Mouse (Mus musculus): ENCODE data around the gene Ip6k1. TPM values are rescaled to one million over a fixed set of nuclear protein-coding genes. Genes with fewer than 3 reads are reported as not detected.

The Ip6k1 gene
- total RNA-seq, 2 experiments from 2014 or later: 30.6 to 36.9 TPM

DNA sequence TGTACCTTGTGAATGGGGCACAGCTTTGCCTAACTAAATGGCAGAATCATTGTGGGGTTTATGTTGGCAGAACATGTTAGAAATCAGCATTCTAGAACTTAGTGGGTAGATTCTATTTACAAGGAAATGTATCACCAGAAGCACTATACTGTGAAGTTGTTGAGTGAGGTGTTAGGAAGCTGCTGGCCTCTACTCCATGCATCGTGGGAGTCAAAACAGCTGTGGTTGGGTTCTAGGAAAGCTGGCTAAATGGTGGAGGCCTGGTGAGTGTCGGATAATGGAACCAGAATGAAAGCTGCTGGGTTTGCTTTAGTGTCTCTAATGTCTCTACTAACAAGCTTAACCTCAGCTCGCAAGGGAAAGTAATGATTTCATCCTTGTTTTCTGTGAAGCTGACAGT is 14.8 kb downstream of the Ip6k1 start:
- ATAC-seq (replicated peaks; ENCODE audit: low FRiP score, low TSS enrichment, poor library complexity, severe bottlenecking): no peak

DNA sequence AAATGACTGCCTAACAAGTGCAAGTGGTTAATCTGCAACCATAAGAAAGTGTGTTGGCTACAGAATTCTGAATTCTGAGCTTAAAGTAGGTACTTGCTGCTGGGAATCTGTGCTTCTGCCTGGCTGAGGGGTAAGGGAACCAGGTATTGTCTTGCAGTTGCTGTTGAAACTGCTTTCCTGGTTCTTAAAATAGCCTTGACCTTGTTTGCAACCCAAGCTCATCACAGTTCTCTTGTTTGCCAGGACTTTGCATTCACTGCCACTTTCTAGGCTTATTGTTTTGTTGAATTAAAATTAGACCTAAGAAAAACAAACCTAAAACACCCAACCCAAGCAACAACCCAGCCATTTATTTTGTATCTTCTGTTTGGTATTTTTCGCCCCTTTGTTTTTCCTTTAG is 18.4 kb downstream of the Ip6k1 start:
- ATAC-seq (replicated peaks; ENCODE audit: low FRiP score, low TSS enrichment, poor library complexity, severe bottlenecking): no peak

- ATAC-seq (replicated peaks; ENCODE audit: low FRiP score, low TSS enrichment, poor library complexity, severe bottlenecking): no peak
Measured at GRCm38 (mm10) chr9:108023216-108023615, 20.9 kb downstream of the Ip6k1 start.

DNA sequence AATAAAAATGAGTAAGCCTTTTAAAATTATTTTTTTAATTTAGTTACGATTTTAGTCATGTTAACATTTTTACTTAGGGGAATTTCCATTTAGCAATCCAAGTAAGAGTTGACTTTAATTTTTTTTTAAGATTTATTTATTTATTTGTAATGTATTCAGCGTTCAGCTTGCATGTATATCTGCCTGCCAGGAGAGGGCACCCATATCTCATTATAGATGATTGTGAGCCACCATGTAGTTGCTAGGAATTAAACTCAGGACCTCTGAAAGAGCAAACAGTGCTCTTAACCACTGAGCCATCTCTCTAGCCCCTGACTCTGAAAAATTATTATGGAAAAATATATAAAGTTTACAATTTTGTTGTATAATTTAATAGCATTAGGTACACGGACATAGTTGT is 24.3 kb downstream of the Ip6k1 start:
- no peak for ATAC-seq (replicated peaks; ENCODE audit: low FRiP score, low TSS enrichment, poor library complexity, severe bottlenecking)

GRCm38 (mm10) chr9:108027867-108028266 is 25.6 kb downstream of the Ip6k1 start:
- no peak for ATAC-seq (replicated peaks; ENCODE audit: low FRiP score, low TSS enrichment, poor library complexity, severe bottlenecking)

- no peak for ATAC-seq (replicated peaks; ENCODE audit: low FRiP score, low TSS enrichment, poor library complexity, severe bottlenecking)
Measured at GRCm38 (mm10) chr9:108032126-108032525, 29.8 kb downstream of the Ip6k1 start.

- ATAC-seq (replicated peaks; ENCODE audit: low FRiP score, low TSS enrichment, poor library complexity, severe bottlenecking): peak; percentile 59; the same call in 1 of the 2 replicates
Measured at GRCm38 (mm10) chr9:108035331-108036156, 33.2 kb downstream of the Ip6k1 start.

GRCm38 (mm10) chr9:108044751-108045492 is 42.6 kb downstream of the Ip6k1 start:
- no peak for ATAC-seq (replicated peaks; ENCODE audit: low FRiP score, low TSS enrichment, poor library complexity, severe bottlenecking)

GRCm38 (mm10) chr9:108046582-108046981 is 44.3 kb downstream of the Ip6k1 start:
- ATAC-seq (replicated peaks; ENCODE audit: low FRiP score, low TSS enrichment, poor library complexity, severe bottlenecking): no peak

DNA sequence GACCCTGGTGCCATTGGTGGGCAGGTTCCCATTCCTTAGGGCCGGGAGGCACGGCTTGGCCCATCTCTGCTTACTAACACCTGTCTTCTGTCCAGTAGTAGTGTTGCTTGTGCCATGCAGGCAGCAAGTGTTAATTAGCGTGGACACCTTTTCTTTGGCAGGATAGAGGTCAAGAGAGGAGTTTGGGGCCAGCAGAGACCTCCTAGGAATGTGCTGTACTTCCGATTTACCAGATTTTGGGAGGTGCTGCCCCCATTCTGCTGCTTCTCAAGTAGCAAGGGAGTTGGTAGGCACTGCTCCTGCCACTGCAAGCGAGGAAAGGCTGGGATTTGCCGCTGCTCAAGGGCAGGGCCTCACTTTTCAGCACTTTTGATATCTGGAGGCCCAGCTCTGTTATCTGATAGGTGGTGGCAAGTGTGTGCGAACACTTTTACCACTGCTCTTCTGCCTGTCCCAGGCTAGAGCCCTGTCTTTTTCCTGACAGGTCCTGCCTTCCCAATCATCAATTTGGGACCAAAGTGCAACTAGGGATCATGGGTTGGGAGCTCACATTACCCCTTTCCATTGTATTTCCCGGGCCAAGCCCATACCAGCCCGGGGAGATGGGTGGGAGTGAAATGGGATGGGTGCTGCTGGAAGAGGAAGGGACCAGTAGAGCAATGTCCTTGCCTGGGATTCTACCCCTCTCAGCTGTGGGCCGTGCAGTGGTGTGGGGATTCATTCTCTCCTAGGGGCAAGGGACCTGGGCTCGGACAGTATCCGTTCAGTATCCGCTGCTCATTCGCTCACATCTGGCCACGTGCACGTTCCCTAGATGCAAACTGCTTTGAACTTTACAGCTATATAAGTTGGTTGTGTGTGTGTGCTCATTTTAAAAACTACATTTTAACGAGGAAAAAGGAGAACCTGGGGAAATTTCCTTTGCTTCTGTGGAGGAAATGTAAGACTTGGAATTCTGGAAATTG is 45.6 kb downstream of the Ip6k1 start:
- ATAC-seq (replicated peaks; ENCODE audit: low FRiP score, low TSS enrichment, poor library complexity, severe bottlenecking): peak; percentile 28; the same call in 1 of the 2 replicates

- no peak; the same call in 1 of the 2 replicates for ATAC-seq (replicated peaks; ENCODE audit: low FRiP score, low TSS enrichment, poor library complexity, severe bottlenecking)
Measured at GRCm38 (mm10) chr9:108048566-108048955, 46.3 kb downstream of the Ip6k1 start.

DNA sequence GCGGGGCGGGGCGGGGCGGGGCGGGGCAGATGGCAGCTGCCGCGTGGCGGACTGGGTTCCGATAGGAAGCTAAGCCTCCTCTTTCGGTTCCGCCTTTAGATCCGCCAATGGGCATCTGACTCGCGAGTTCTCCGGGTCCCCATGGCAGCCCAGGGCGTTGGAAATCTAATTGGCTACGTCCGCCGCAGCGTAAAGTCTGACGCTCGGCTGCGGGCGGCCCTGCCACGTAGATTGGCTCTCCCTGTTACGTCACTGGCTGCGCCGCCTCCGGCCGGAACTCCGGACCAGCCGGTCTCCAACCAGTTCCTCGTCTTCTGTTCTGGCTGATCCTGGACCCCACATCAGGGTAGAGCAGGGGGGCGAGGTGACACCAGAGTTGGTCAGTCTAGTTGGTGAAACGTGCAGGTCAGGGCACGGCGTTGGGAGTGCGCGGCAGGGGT is 46.7 kb downstream of the Ip6k1 start, which contains the start of gene Gmppb:
Gene Gmppb, plus strand, starts transcription at position 227 of the 440 bp plus-strand sequence.
- peak; percentile 79 for ATAC-seq (replicated peaks; ENCODE audit: low FRiP score, low TSS enrichment, poor library complexity, severe bottlenecking)

GRCm38 (mm10) chr9:108049561-108050251 is 47.4 kb downstream of the Ip6k1 start:
- ATAC-seq (replicated peaks; ENCODE audit: low FRiP score, low TSS enrichment, poor library complexity, severe bottlenecking): no peak

DNA sequence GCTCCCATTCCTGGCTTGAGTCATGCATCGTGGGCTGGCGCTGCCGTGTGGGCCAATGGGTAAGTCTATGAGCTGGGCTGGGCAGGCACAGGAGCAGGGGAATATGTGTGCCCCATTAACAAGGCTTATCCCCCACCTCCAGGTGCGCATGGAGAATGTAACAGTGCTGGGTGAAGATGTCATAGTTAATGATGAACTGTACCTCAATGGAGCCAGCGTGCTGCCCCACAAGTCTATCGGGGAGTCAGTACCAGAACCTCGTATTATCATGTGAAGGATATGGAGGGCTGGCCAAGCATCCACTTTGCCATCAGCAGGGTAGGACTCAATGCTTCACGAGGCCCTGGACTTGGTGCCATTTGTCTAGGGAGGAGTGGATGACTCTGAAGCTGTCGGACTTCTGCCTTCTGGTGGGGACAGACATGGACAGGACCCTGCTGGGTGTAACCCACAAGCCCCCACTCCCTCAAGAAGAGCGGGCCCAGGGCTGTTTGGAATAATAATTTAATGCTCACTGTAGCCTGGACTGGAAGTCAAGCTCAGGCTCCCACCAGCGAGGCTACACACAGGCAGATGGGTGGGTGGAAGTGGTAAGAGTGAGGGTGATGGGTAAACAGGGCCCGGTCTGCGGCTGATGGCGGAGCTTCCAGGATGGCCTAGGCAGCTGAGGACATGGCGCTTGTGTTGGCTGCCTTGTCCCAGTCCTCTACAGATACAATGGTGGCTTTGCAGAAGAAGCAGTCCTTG is 49.1 kb downstream of the Ip6k1 start:
- ATAC-seq (replicated peaks; ENCODE audit: low FRiP score, low TSS enrichment, poor library complexity, severe bottlenecking): no peak

- ATAC-seq (replicated peaks; ENCODE audit: low FRiP score, low TSS enrichment, poor library complexity, severe bottlenecking): no peak
Measured at GRCm38 (mm10) chr9:108051931-108052220, 49.6 kb downstream of the Ip6k1 start.

- ATAC-seq (replicated peaks; ENCODE audit: low FRiP score, low TSS enrichment, poor library complexity, severe bottlenecking): no peak
Measured at GRCm38 (mm10) chr9:108052411-108052810, 50.1 kb downstream of the Ip6k1 start.

DNA sequence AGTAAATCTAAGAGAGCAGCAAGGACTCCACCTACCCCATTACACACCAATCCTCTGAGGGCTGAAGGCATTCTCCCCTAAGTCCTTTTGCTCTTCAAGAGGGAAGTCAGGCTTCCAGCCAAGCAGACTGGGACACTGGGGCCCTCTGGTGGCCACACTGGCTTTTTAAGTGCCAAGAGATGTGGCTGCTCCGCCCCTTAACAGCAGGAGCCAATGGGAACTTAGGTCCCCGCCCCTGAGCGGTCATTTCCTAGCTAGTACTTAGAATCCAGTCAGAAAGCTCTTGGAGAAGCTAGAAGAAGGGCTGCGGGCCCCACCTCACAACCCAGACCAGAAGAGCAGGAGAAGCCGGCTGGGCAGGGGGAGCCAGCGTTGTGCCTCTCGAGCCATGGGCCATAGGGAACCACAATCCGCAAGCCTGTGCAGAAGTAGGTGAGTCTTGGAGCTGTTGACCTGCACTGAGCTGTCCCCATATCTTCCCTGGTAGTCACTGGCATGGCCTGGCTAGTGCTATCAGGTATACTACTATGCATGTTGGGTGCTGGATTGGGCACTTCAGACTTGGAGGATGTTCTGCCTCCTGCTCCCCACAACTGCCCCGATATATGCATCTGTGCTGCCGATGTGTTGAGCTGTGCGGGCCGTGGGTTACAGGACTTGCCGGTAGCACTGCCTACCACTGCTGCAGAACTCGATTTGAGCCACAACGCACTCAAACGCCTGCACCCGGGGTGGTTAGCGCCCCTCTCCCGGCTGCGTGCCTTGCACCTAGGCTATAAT is 50.8 kb downstream of the Ip6k1 start, which contains the start of gene Amigo3:
Gene Amigo3, plus strand, starts transcription at position 275 of the 780 bp plus-strand sequence.
- ATAC-seq (replicated peaks; ENCODE audit: low FRiP score, low TSS enrichment, poor library complexity, severe bottlenecking): peak; percentile 69

Measured in megakaryocyte-erythroid progenitor cell, adult 5-6 weeks (primary cell).